Mouse (Mus musculus) heart, postnatal 0 days (tissue): ENCODE results near the gene Rspo4.

Experiments used
- CTCF ChIP-seq: IDR thresholded peaks from 2 replicates; pipeline ENCODE4 v1.5.1; 2016; ENCODE audit warnings: antibody characterized with exemption, control low read depth, low read depth
- EP300 ChIP-seq: IDR thresholded peaks from 2 replicates; pipeline ENCODE4 v1.6.1; 2016; ENCODE audit warnings: antibody characterized with exemption, low read depth

- TF ChIP-seq CTCF (no peak), EP300 (no peak)
Measured at GRCm38 (mm10) chr2:151911751-151912150, 69.0 kb downstream of the Rspo4 start.
